Mouse (Mus musculus) c-Kit-positive CD71-negative TER-119-negative erythroid progenitor cells, embryonic 14.5 days (primary cell): ENCODE results near the gene Tti1.
A peak's percentile ranks its signal among the peaks of the same experiment; 100 is the strongest.

Experiments used
- DNase-seq: peaks from one replicate; pipeline ENCODE4 v3.0.0-alpha.2; 2013; ENCODE audit warnings: low read depth

The Tti1 gene

DNA sequence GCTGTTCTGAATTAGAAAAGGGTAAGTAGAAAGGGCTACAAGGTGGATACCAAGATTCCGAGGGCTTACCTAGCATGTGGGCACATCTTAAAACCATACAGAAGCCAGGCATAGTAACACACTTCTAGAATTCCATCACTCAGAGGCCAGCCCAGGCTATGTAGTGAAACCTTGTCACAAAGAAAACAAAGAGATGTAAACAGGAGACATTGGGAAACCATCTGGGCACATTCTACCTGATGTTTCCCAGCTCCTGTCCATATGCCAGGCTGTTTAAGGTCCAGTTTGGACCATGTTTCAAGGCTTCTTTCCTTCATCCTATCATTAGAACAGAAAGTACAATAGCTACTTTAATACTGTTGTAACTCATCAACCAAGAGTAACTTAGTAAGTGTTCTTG, 9.3 kb upstream of the Tti1 start:
- no peak for DNase-seq

DNA sequence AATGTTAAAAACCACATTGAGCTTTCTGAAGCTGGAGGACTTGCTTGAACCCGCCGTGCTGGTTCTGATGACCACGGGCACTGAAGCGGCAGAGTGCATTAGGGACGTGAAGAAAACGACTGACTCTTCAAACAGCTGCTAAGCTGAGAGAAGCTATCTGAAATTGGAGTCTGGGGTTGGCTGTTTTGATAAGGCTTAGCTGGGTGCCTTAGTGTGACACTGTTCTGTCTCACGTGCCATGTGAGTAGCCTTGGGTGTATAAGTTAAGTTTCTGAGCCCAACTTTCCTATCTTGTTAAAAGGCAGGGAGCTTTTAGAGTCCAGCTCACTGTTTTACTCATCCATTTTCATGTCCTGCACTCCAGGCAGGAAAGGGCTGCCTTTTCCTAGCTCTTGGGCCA, 8.7 kb upstream of the Tti1 start:
- no peak for DNase-seq

DNA sequence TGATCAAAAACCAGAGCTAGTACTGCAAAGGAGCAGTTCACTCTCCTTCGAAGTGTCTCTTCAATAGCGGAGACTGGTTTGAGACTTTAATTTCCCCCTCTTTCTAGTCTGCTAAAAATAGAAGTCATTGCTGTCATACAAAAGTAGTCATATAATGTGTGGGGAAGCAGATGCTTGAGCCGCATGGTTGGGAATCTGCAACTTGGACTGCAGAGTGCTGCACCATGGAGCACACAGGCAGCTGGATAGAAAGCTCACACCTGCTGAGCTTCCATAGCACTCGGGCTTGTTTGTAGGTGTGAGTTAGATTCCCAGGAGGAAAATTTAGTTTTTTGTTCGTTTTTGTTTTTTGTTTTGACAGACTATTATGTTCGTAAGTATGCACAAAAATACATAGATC, 8.2 kb upstream of the Tti1 start:
- no peak for DNase-seq

DNA sequence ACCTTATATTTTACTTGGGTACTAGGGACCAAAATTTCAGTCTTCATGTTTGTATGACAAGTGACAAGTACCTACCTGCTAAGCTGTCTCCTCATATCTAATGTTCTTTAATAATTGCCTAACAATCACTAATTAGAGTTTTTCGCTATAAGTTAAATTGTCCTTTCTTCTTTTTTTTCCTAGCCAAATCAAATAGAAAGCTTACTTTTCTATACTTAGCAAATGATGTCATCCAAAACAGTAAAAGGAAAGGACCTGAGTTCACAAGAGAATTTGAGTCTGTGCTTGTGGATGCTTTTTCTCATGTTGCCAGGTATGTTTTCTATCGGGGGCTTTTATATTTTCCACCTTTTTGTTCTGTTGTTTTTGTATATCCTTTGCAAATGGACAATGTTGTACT, 7.6 kb upstream of the Tti1 start:
- DNase-seq: no peak

DNA sequence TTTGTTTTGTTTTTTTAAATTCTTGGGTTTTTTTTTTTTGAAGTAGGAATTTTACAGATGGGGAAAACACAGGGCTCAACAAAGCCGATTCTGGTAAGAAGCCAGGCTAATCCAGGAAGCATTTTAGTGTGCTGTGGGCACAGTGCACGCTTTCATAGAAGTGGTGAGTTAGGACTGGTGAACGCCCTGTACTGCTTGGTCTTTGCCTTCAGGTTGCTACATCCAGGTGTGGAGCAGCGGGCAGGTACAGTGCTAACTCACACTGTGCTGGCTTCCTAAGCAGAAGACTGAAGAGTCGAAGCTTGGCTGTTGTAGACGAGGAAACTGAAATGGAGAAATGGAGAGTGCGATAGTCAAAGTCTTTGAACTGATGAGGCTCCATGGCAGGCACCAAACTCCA, 1.8 kb upstream of the Tti1 start:
- no peak for DNase-seq

DNA sequence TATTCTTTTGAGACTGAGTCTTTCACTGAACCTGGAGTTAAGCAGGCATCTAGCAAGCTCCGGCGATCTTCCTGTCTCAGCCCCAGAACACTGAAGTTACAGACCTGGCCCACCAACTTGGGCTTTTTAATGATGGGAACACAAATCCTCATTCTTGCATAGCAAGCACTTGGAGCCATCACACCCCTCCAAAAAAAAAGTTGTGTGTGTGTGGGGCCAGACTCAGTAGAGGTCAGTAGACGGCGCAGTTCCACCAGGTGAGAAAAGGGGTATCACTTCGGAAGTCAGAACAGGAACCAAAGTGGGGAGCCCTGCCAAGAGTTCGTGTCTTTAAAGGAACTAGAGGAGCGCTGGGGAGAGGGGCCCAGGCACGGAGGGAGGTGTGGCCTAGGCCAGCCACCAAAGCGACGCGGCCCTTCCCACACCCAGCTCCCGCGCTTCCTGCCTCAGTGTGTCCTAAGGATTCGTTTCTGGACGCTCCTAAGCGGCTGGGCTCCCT, 329 bp downstream of the Tti1 start:
- no peak for DNase-seq

DNA sequence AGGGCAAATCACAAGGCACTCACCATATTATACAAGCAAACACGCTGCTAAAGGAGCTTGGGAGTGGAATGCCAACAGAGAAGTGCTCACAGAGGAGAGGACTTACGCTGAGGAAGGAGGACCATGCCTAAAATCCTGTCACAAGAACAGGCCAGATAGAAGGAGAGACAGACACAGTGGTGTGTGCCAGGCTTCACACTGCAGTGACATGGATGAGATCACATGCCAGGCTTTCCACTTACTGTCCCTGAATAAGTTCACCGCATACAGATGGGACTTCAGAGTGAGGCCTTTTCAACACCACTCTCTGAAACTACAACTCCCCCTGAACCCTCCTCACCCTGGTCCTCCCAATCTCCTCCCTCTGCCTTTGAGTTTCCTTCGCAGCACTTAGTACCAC, 10.9 kb downstream of the Tti1 start:
- DNase-seq: no peak

DNA sequence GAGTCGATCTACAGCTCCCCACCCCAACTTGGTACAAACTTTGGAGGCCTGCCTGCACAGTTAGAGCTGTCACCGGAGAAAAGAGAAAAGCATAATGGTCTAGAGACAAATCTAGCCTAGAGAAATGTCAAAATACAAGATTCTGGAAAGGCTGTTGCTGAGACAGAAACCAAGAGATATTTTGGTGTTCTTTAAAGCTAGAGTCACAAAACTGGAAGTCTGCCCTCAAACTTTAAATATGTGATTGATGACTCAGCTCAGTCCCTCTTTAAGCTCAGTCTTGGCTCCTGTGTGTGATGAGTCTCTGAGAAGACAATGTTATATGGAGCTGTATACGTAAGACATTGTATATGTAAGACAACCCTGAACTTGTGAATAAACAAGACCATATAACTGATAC, 15.6 kb downstream of the Tti1 start:
- no peak for DNase-seq

DNA sequence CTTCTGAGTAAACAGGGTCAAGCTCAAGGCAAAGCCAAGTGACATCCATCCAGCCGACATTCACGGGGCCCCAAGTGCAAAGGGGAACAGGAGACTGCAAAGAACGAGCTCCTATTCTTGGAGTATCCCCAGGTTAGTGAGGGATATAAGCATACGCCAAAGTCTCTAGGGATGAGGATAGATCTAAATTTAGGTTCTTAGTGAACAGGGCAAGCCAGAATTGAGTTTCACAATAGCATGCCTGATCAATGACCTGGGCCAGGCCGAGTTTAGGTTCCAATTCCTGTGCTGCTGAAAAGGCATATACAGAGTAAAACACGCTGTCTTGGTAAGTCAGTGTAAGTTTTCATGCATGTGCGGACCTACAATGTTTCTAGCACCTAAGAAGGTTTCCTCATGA, 18.9 kb downstream of the Tti1 start:
- DNase-seq: no peak

DNA sequence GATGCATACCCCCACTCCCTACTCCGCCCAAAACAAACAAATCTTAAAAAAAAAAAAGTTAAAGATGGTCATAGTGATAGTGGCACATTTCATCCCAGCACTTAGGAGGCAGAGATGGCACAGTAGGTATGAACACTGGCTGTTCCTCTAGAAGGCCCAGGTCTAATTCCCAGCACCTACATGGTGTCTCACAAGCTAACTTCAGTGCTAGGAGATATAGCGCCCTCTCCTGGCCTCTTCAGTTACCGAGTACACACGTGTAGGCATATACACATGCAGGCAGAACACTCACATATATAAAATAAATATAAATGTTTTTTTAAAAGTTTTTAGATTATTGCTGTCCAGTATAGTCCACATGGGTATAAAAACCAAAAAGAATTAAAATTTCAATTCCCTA, 22.6 kb downstream of the Tti1 start:
- no peak for DNase-seq

DNA sequence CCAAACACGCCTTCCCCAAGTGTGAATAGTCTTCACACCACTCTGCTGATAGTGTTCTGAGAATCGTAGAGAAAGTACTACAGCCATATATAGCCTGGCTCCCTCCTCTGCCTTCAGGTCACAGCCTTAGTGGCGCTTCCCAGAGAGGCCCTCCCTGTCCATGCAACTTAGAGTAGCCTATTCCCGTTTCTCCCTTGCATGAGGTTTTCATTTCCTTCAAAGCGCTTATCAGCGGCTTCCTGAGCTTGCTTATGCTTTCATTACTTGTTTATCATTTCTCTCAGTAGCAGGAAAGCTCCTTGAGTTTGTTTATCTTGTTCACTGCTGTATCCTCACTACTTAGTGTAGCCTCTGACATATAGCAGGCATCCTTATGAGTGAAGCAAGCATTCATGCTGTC, 23.6 kb downstream of the Tti1 start:
- no peak for DNase-seq

DNA sequence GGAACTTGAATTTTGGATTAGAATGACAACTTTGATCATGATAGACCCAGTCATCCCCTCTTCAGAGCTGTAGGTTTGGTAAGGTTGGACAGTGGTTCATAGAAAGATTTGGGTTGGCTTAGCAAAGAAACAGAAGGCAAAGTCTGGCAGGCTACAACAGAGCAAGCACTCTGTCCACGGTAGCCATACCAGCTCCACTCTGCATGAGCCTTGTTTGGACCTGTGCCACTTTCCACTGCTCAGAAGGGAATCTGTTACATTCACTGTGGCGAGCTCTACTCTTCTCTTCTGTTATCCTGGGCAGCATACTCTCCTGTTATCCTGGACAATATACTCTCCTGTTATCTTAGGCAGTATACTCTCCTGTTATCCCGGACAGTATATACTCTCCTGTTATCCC, 29.4 kb downstream of the Tti1 start:
- DNase-seq: no peak

DNA sequence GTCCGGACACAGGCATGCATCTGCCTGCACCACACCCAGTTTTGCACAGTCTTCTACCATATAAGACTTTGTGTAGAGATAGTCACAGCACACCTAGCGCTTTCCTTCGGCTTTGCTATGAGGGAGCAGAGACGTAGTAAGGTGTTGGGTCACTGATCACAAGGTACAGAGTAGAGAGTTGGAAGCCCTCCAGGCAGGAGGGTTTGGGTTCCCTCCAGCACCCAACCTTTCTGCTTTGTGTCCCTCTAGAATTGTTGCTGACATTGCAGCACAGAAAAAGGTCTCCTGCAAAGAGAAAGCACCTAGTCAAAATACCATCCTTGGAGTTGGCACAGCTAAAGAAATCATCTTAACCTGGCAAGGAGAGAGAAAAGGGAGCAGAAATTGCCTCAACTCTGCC, 35.7 kb downstream of the Tti1 start:
- no peak for DNase-seq

DNA sequence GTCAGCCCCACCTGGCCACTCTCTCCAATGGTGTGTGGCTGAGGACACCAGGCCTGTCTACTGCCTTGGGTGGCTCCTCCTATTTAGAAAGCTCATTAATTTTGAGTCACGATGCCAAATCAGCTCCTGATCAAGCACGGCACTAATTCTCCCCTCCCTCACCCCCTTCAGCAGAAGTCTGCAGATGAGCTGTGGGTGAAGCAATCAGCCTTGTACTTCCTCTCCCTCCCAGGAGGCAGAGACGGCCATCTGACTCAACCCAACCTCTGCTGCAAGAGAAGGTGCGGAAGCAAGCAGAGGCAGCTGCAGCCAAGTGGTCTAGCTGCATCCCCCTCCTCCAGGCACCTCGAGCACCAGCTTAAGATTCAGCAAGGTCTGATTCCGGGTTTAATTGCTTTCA, 37.2 kb downstream of the Tti1 start:
- DNase-seq: no peak

DNA sequence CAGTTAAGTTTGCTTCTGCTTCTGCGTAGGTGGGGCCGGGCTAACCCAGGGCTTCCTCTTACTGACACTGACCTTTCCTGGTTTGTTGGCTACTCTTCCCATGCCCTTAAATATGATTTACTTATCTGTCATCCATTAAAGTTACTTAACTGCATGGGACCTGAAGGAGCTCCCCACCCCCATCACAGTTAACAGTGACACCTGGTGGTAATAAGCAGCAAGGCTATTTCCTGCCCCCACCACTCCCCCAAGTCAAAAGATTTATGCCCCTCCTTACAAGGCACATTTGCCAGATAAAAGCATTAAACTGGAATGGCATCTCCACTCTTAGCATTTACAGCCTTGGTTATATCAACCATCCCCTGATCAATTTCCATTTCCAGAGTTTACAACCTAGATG, 38.3 kb downstream of the Tti1 start:
- DNase-seq: no peak

DNA sequence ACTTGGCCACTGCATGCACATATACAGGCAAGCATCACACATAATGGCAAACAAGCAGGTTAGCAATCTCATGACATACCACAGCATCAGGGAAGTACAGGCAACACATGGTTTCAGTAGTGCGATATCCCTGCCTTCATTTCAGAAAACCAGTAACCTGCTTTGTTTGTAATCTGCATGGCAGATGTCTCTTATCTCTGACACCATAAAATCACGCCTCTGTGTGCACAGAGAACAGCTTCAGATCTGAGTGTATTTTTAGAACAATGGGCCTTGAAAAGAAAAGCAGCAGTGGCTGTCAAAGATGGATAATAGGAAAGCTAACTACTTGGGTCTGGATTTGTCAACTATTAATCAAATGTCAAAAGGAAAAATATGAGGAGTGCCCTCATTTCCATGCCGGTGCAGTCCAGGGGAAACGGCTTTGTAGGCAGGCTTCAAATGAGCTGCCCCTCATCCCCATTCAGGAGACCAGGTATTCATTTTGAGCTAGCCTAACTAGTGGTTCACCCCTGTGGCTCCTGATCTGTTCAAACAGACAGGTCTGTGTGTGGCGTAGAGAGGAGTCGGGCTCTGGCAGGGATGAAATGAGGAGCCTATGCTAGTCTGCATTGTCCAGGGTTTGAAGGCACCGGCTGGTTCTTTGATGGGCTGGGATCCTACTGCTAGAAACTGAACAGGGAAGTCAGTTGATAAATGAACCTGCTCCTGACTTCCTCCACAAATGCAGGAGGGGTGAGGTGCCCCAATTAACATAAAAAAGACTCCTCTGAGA, 39.6 kb downstream of the Tti1 start:
- DNase-seq: no peak

DNA sequence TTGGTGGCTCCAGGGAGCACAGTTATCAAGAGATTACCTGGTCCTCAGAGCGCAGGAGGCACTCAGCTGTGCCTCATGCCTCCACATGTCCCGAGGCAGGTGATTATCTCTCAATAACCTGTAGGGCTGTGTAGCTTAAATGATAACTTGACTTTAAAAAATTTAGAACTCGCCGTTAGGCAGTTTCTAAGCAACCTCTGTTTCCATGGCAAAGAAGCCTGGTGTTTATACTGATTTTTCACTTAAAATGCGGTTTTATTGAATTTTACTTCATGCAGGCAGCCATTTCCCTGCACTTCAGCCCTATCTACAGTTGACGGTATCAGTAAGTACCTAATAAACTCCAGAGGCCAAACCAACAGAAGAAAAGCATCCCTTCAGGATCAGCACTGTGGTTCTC, 42.0 kb downstream of the Tti1 start:
- DNase-seq: no peak

DNA sequence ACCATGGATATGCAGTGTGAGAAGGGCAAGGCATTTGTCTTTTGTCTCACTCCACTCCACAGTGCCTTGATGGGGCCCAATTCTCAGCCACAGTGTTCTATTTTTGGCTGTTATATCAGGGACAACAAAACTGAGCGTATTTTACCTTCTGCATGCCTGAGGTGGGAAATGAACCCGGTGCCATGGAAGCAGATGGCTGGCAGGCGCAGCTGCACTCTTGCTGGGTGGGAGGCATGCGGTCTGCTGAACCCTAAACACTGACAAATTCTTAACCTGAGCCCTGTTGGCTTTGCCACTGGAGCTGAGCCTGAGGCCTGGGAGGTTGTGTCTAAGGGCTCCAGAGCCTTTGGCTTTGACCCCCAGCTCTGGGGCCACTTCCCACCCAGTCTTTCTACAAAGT, 42.6 kb downstream of the Tti1 start:
- DNase-seq: no peak

DNA sequence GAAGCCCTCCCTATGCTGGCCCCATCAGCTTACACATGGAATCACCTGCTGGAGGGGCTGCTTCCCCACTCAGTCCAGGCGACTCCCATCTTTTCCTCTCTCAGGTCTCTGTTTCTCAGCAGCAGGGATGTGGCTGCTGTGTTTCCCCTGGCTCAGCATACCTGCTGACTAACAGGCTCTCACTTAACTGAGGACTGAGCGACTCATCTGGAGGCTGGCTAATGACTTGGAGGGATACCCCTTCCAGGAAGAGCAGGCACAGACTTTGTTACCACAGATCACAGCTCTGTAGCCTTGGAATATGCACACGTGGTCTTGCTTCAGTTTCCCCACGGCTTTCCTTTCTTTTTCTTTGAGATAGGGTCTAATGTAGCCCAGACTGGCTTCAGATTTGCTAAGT, 45.0 kb downstream of the Tti1 start:
- no peak for DNase-seq

DNA sequence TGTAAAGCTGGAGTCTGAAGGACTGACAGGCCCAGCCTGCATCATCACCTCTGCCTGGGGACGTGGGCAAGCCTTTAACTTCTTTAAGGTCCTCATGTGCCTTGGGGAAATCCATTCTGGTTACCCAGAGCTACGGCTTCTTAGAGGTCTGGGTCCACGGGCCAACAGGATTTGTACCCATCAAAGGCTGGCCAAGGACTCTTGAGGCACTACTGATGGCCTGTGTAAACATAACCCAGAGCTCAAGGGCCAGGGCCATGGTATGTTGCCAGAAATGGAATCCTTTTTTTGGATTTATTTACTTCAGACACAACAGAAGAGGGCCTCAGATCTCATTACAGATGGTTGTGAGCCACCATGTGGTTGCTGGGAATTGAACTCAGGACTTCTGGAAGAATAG, 45.5 kb downstream of the Tti1 start:
- no peak for DNase-seq

DNA sequence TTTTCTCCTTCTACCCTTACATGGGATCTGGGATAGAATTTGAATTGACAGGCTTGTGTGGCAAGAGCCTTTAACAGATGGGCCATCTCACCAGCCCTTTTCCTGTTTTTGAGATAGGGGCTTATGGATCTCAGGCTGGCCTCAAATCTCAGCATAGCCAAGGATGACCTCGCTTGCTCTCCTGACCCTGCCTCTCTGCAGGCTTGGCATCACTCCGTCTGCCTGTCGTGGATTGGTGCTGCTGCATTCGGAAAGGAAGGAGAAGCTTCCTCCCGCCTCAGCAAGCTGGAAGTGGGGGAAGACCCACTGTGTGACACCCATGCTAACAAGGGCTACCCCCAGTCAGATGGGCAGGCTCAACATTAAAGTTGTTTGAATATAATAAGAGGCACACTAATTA, 49.0 kb downstream of the Tti1 start:
- DNase-seq: no peak

DNA sequence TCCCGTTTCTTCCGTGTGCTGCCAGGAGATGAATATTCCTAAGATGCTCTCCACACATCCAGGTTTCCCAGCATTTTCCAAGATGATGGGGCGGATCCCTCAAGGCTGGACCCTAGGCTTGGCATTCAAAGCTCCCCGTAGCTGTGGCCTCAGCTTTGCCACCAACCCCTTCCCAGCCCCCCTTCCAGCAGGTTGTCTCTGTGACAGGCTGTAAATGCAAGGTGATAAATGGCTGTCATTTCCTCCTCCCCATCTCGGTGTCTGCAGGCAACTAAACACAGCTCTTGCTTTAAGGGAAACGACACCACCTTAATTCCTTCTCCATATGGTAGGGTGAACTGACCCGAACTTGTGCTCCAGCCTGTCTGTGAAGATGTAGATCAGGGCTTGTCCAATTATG, 52.6 kb downstream of the Tti1 start:
- no peak for DNase-seq

DNA sequence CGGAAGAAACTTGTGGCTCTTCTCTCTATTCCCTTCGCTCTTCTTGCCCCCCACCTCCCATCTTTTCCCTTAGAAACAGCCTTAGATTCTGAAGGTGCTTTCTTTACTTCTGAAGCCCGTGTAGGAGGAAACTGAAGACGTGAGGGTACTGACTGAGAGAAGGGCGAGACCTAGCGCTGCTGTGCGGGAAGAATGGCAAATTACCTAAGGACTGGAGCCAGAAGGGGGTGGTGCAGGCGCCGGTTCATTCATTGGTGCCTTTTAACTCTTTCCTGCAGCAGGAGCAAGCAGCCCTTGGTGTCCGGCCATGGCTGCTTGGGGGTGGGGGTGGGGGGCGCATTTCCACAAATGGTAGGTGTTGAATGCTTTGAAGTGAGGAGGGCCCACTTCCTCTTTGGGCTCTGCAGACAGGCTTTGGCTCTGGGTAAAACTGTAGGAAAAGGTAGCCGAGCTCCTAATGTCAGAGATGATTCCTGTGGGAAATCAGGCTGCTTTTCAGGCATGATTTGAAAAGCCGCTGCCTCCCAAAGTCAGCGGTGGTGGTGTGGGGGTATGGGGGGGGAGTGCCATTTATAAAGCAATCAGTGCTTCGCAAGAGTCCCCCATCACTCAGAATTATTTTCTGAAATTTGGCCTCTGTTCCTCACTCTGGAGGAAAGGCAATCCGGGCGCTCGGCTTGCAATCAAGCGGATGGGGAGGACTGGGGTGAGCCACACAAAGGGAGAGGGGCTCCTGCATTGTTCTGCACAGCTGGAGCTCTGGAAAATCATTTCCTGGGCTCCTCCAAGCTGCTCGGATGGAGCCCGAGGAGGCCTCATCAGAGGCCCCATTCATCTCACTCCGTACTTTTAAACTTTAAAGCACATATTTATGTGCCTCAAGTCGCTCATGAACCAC, 53.4 kb downstream of the Tti1 start:
- DNase-seq: no peak

DNA sequence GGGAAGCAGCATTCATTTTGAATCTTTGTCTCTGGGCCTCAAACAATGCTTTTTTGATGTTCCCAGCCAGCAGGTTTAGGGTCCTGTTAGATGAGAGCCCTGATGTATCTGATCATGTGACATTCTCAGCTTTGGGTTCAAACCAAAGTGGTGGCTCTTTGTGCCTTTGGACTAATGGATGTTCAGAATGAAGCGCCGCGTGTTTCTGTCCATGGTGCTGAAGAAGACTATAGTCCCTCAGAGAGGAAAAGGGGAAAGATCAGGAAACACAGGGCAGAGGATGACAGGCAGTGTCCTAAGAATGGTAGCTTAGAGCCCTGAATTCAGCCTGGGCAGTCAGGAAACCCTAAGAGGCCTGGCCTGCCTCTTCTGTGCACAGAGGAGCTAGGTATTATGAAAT, 57.6 kb downstream of the Tti1 start:
- peak; percentile 66 for DNase-seq
